Mouse (Mus musculus) right cerebral cortex, postnatal 4 days (tissue): ENCODE measurements around the gene Wdr81.
"Not testable (repeated sequence)": the region's sequence is repeated elsewhere in the genome, so short reads cannot be mapped to it uniquely, and the experiment has no call there.

Experiments used
- DNase-seq: peaks from one replicate; pipeline ENCODE4 v3.0.0-alpha.2; 2022

Wdr81 gene

DNA sequence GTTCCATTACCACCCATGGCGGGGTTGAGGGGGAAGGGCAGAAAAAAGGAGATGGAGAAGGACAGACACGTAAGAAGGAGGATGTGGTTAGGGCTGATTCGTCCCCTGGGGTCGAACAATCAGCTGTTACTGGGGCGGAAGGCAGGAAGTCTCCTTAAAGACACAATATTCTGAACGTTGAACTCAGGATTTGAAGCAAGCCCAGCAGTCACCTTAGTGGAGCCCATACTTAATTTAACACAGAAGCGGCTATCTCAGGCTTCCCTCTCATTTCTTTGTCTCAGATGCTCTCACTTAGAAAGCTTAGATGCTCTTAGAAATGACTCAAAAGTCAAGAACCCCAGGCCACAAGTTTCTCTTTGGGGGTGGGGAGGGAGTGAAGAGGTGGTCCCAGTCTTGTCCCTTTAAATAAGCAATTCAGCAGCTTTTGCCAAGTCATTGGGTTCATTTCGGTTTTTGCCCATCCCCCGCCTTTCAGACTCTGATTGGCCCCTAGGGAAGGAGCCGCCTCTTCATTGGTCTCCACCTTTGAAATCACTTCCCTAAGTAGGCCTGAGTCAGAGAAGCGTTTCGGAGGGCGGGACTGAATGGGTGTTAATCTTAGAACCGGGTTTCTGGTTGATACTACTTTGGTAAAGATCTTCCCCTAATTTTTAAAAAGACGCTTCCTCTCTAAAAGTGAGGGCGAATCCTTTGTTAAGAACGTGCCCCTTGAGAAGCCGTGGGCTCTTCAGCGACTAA, 5.8 kb upstream of the Wdr81 start:
- DNase-seq = peak; percentile 80

DNA sequence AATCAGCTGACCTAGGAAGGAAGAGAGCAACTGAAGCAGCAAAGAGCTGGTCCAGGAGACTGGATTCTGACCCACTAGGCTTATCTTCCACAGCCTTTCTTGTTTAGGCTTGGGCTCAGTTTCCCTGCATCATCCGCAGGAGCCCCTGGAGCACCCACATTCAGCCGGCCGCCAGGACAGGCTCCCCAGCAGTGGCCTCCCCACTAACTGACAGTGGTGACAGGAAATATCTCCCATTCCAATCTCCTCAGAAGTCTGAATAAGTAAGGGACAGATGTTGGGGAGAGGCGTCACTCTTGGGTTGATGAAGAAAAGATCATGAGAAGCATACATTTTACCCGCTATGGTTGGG, 5.2 kb upstream of the Wdr81 start:
- no peak for DNase-seq

DNA sequence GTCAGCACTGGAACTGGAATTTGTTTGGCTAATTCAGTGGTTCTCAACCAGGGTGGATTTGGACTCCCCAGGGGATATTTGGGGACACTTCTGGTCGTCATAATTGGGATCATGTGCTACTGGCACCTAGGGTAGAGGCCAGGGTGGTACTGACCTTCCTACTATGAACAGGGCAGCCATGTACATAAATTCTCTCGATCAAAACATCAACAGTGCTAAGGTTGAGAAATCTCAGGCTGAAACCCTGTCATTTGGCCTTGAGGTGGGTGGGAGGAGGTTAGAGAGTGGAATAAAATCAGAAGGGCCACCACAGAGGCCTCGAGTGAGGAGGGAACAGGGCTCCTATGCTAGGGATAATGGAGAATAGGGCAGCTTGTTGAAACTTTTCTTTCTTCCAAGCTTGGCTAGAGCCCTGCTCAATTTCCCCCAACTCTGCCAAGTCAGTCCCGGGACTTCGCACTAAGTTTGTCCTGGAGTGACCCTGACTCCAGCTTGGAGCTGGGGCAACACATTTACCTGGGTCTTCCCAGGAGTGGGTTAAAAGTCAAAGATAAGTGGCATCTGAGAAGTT, 4.7 kb upstream of the Wdr81 start:
- DNase-seq = no peak

DNA sequence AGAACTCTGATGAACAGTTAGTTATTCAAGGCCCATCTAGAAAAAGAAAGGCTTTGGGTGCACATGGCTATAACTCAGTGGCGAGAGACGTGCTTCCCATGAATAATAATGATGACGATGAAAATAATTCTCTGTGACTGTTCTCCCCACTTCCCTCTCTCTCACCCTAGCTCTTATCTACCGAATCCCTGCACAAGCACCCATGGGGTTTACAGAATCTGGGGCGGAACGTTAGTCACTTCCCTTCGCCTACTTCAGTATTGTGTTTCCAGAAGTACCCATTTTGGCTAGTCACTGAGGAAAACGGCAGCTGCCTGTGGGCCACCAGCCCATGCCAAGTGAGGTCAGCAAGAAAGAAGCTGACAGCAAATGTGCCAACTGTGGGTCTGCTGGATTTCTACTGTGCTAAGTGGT, 4.1 kb upstream of the Wdr81 start:
- no peak for DNase-seq

DNA sequence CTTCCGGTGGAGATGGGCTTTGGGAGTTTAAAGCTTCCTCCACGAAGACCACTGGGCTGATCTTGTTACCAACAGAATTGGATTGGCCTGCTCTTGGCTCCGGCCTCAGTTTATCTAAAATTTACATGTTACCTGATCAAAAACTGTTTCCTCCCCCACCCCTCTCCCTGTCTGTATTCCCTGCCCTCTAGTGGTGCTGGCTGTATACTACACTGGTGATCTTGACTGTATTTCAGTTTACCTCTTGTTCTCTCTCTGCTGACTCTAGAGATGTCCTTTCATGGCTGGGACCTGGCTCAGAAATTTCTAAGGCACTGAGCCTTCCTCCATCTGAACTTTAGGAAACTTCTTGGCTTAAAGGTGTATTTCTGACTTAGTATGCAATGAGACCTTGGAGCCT, 3.7 kb upstream of the Wdr81 start:
- DNase-seq = no peak

GRCm38 (mm10) chr11:75456440-75456871, 1.9 kb upstream of the Wdr81 start:
- DNase-seq = no peak

GRCm38 (mm10) chr11:75455971-75456370, 1.5 kb upstream of the Wdr81 start:
- DNase-seq = not testable (repeated sequence)

DNA sequence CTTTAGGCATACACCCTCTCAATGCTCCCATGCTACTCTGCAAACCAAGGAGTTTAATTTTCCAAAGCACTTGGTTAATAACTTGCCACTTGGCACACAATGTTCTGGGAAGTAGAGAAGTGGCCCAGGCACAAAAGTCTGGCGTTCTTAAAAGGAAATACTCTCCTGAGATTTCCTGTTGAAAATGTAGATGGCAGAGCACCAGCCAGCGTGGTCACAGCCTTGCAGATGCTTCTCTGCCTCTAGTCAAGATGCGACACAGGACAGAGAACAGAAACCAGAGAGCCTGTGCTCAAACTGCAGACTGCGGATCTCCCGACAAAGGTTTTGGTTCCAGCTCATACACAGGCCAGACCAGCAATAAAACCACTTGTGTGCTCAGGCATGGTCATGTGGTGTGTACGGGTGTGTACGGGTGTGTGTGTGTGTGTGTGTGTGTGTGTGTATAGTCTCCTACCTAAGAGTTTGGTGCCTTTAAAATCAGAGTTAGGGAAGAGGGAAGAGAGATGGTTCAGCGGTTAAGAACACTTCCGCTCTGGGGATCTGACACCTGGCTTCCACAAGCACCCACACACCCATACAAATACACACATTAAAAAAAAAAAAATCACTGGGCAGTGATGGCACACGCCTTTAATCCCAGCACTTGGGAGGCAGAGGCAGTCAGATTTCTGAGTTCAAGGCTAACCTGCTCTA, 672 bp upstream of the Wdr81 start:
- DNase-seq = no peak

DNA sequence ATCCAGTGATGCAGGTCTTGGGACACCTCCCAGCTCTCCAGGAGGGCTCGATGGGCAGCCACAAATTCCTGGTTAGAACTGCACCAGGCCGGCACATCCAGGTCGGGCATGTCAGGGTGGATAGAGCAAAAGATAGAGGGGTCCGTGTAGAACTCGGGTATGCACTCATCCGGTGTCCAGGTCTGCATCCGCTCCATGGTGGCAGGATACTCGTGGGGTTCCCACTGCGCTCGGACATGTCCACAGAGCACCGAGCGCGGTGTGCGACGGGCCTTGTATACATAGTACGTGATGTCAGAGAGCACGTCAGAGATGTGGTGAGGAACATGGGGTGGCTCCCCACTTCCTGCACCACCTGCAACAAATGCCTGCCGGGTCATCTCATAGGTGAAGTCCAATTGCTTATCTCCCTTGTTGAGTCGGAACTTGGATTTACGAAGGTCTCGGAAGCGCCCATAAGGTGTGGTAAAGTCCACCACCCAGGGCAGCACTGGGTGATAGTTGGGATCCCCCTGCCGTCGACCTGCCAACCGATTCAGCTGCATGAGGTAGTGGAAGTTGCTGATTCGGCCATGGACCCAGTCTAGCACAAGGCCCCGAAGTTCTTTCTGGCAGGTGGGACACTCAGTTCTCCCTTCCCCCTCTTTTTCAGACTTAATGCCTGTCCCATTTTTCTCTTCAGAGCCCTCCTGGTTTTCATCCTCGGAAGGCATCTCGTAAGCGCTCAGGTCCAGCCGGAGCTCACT, 1.5 kb downstream of the Wdr81 start:
- no peak for DNase-seq

DNA sequence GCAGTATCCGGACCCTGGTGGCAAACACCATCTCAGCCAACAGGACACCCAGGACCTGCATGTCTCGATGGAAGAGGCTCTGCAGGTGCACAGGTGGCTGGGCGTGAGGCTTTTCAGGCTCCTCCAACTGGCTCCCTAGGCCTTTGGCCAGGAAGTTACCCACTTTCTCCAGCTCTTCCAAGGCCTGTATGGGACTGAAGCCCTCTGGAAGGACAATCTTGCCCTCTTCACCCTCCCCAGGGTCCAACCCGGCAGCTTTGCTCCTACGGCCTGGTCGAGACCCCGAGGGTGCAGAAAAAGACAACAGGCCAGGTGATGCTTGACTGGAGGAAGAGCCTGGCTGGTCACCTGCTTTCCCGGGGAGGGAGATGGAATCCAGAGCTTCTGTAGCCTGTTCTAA, 2.4 kb downstream of the Wdr81 start:
- no peak for DNase-seq

GRCm38 (mm10) chr11:75450936-75451335, 3.6 kb downstream of the Wdr81 start:
- no peak for DNase-seq

- DNase-seq = no peak
These were observed 4.1 kb downstream of the Wdr81 start for GRCm38 (mm10) chr11:75450304-75450908.

- DNase-seq = no peak
These were observed 4.8 kb downstream of the Wdr81 start for GRCm38 (mm10) chr11:75449695-75450094.

DNA sequence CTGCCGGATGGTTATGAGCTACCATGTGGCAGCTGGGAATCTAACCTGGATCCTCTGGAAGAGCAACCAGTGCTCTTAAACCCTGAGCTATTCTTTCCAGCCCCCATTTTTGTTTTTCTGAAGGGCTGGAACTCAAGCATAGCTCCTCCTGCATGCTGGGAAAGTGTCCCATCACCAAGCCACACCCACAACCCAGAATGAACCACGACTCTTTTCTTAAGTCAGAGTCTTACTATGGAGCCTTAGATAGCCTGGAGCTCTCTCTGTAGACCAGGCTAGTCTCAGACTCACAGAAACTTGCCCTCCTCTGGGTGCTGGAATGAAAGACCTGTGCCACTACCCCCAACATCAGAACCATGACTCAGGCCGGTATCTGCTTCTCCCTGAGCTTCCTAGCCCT, 5.9 kb downstream of the Wdr81 start:
- DNase-seq = no peak

DNA sequence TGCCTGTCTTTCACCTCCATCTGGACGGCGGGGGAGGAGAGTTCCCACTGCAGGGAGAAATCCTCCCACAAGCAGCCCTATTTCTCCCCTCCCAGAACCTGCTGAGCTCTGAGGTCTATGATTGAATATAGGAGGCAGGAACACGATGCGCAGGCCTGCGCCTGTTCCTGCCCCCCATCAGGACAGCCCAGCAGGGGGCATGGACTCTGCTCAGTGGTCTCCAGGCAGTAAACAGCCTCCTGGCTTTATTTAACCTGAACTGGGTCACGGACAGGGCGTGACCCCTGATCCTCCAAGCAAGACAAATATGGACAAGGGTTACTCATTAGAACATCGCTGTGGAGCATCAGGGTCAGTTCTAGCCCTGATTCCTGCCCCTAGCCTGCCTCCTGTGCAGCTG, 10.8 kb downstream of the Wdr81 start:
- no peak for DNase-seq

- DNase-seq = no peak
These were observed 12.9 kb downstream of the Wdr81 start for GRCm38 (mm10) chr11:75441601-75442000.

DNA sequence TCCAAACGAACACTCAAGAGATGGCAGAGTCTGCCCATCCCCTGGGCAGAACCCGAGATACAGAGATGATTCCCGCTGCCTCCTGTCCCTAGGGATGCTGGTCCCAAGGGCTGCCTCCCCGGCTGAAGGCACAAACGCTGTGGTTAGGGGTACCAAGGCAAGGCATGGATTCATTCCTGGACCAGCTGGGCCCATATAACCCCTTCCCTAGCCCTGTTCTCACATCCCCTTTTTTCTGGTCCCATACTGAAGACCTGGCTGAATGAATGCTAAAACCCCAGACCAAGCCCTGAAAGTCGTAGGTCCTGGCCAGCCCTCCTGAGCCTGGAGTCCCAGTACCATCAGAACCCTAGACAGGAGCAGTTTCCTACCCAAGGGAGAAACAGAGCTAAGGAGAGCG, 13.5 kb downstream of the Wdr81 start:
- no peak for DNase-seq

GRCm38 (mm10) chr11:75439951-75440350, 14.6 kb downstream of the Wdr81 start:
- DNase-seq = no peak

DNA sequence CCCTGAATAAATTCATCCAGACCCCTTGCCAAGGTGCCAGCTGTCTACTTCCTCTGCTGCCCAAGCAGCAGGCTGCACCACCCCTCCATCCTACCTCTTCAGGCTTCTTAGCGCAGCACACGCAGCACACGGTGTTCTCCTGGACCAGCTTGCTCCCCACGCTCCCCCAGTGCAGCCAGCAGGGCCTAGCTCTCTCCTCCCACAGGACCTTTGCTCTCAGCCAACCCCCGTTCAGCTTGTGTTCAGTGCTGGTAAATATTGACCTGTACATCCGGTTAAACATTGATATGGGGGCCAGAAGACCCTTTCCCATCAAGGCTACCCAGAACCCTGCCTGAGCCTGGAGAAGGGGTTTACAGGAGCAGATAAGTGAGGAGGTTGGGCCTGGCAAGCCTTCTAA, 15.2 kb downstream of the Wdr81 start, which contains the start of gene Serpinf2:
TSS of gene Serpinf2 (minus strand) at position 229 of the 400 bp plus-strand sequence.
- DNase-seq = no peak

DNA sequence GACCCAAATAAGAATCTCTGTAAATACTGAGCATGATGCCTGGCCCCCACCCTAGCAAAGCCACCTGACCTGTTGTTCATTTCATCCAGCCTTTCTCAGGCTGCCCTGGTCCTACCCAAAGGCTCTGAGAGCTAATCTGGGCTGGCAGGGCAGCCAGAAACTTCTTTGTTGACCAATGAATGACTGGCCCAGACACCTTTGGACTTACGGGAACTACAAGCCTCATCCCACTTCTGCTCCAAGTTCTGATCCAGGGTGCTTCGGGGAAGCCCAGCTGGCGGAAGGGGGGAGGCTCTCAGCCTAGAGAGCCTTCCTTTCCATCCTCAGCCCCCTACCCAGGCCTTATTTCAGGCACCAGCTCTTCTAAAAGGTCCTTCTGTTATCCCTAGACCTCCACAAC, 15.7 kb downstream of the Wdr81 start:
- no peak for DNase-seq

DNA sequence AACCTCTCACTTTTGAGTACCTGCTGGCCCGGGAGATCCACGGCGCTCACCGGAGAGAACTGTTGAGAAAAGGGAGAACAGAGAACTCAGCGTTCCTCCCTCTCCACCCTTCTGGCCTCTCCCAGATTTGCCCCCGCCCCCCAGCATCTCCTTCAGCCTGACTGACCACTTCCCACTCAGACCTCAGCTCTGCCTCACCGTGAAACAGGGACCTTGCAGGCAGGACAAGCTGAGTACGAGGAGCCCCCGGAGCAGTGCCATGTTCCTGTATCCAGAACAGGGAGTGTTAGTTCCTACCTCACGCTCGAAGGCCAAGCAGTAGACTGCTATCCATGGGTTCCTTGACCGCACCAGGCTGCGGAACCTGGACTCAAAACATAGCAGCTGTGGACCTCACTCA, 16.3 kb downstream of the Wdr81 start:
- no peak for DNase-seq

DNA sequence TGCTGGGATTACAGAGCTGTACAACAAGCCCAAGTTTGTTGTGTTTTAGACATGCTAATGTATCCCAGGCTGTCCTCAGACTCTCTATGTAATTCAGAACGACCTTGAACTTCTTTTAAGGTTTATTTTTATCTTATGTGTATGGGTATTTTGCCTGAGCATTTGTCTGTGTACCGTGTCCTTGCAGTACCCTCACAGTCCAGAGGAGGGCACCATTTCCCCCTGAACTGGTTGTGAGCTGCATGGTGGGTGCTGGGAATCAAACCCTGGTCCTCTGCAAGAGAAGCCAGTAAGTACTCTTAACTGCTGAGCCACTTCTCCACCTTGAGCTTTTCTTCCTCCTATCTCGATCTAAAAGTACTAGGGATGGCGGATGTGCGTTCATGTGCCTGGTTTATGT, 20.4 kb downstream of the Wdr81 start:
- no peak for DNase-seq

- DNase-seq = peak; percentile 75
These were observed 23.2 kb downstream of the Wdr81 start for GRCm38 (mm10) chr11:75431307-75431706.
